Mouse (Mus musculus) gastrocnemius, postnatal 36 days (tissue): ENCODE results near the gene Mob1a. TPM values are rescaled to one million over a fixed set of nuclear protein-coding genes. Genes with fewer than 3 reads are reported as not detected.
"Not testable (repeated sequence)": the region's sequence is repeated elsewhere in the genome, so short reads cannot be mapped to it uniquely, and the experiment has no call there.

Source experiments
- DNase-seq, 2 experiments: peaks; one replicate each; pipeline ENCODE4 v3.0.0; 2022
- intact Hi-C: fragments of 180-260 bp; cut with DNase I; formaldehyde crosslinking; loops from one replicate; pipeline ENCODE4 v1.15.1; 2025
- total RNA-seq, 2 experiments: library from RNA; stranded (reverse); gene quantifications; 2 replicates each; pipeline ENCODE4 v1.2.3; 2021

Mob1a gene
- total RNA-seq, 2 experiments from 2014 or later, result 9.5 to 9.8 TPM

GRCm38 (mm10) chr6:83327591-83328190 is 1.9 kb downstream of the Mob1a start:
- DNase-seq, result no peak
- intact Hi-C loops, result no loop called here

DNA sequence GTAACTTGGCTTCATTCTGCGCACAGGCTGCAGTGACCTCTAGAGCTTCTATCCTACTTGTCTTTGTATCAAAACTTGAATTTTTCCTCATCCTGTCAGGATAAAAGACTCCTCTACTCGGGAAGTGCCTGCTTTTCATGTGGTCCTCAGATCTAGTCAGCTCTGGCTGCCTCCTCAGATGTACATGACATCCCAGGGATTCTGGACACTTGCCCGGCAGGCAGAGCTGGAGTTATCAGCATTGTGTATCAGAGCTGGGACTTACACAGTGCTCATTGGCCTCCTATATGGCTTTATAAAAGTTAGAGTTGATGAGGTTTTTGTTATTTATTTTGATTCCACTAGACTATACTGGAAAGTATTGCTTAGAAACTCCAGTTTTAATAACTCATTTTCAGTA is 15.6 kb downstream of the Mob1a start:
- no peak for DNase-seq
- intact Hi-C loops, result no loop called here

DNA sequence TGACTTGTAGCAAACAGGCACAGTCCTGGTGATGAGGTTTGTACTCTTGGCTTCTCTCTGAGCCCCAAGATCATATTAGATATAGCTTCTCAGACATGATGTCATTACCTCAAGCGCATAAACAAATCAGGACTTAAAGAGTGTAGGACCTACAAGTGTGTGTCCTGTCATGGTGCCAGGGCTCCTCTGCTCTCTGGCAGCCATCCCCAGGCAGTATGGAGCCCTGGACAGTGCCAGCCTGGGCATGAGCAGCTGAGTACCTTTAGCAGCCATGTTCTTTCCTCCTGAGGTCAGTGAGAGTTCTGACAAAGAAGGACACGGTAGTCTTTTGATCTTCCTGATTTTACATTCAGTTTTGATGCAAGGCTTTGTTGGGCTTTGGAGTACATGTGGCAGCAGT is 17.1 kb downstream of the Mob1a start:
- intact Hi-C loops, result no loop called here
- no peak for DNase-seq

DNA sequence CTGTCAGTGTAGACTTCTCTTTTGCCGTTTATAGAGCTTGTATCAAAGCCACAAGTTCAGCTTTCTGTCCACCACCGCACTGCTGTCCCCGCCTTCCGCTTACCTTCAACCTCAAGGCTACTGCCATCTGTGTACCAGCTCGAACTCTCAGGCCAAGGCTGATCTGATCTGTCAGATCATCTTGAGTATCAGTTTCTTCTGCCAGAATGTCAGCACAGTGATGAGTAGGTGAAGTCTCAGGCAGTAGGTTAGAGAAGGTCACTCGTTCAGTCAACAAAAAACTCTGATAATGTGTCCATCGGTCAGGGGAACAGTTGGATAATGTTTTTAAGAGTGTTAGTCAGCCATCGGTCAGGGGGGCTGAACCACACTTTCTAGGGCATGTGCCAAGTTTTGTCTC is 19.5 kb downstream of the Mob1a start:
- DNase-seq, intact Hi-C loops: not testable (repeated sequence)

DNA sequence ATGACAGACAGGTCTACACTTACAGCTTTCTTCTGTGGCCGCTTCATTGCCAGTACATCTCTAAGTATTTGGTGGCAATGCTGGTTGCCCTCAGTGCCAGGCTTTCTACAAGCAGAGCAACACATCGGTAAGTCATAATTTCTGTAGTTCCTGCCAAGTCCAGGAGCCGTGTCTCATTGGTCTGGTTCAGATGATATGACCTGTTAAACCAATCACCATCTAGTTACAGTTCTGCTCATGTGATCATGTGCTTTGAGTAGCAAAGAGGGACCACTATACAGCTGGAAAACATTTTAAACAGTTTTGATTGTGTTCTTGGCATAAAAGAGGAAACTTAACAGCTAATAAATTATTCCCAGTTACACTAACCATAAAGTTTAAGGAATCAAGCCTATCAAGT is 22.1 kb downstream of the Mob1a start:
- no peak for DNase-seq
- intact Hi-C loops, result no loop called here

DNA sequence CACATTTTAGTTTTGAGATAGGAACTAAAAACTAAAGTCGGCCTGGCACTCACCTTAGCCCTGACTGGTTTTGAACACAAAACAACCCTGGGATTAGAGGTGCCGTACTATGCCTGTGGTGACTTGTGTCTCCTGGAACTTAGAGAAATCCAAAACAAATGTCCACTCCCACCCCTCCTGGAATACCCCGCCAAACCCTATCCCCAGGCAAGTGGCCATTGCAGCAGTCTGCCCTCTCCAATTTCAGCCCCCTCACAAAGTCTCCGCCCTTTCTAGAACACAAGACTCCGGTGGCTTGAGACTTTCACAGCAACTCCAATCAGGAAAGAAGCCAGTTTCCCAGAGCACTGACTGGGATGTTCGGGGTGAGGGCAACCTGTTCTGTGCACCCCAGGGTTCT is 23.1 kb downstream of the Mob1a start, which contains the start of gene Bola3:
Gene Bola3 (plus strand): TSS at position 275 of the 400 bp plus-strand sequence.
- intact Hi-C loops, result no loop called here
- DNase-seq, result no peak

DNA sequence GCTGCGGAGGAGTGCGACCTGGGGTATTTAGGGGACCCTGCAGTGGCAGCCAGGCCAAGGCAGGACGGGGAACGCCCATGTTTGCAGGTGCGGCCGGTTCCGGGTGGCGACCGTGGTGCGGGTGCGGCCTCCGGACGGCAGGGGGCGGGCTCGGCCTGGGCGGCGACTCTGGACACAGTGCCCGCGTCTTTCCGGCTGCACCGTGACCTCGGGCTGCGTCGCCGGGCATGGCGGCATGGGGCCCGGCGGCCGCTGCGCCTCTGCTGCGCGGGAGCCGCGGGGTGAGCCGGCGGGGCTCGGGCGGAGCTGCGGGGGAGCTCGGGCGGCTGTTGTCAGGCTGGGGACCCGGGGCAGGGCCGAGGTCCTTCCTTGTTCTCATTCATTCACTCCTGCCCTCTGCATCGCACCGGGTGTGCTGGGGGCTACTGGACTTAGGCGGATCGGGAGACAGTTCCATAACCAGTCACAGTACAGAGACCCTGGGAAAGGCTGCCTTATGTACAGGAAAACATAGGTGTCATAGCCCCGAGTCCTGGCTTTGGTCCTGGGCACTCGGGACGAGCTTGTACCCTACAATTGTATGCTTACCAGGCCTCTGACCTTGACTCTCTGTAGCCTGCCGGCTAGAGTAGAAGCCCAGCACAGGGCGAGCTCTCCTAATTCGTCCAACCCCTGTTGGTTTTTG is 23.6 kb downstream of the Mob1a start:
- intact Hi-C loops, result no loop called here

DNA sequence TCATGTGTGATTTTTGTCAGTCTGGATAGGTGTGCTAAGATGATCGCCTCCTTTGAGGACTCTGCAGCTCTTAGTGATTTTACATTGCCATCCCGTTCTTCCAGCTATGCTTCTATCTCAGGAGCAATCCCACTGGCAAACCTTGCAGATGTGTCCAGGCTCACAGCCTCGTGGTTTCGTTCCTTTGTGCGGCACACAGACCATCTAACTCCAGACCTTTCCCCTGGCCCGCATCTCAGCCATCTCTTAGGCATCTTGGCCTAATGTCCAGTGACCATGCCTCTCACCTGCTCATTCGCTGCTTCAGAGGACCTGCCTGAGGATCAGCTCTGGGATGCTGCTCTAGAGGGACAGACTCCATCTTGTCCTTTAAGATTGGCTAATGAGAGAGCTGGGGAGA is 24.4 kb downstream of the Mob1a start:
- intact Hi-C loops, result loop anchor here (10.0 kb wide), 1 partner anchor 325 kb away; the partner anchor contains the start of gene Cd207
- no peak for DNase-seq

More for the DNA sequence above, 23.6 kb downstream of the Mob1a start:
- peak; percentile 80 to 86 for DNase-seq

GRCm38 (mm10) chr6:83350851-83351405 is 25.1 kb downstream of the Mob1a start:
- no peak for DNase-seq
- intact Hi-C loops, result loop anchor here (10.0 kb wide), 1 partner anchor 324 kb away; the partner anchor contains the start of gene Cd207

GRCm38 (mm10) chr6:83351490-83352160 is 25.8 kb downstream of the Mob1a start:
- intact Hi-C loops, result loop anchor here (10.0 kb wide), 1 partner anchor 323 kb away; the partner anchor contains the start of gene Cd207
- DNase-seq, result no peak

DNA sequence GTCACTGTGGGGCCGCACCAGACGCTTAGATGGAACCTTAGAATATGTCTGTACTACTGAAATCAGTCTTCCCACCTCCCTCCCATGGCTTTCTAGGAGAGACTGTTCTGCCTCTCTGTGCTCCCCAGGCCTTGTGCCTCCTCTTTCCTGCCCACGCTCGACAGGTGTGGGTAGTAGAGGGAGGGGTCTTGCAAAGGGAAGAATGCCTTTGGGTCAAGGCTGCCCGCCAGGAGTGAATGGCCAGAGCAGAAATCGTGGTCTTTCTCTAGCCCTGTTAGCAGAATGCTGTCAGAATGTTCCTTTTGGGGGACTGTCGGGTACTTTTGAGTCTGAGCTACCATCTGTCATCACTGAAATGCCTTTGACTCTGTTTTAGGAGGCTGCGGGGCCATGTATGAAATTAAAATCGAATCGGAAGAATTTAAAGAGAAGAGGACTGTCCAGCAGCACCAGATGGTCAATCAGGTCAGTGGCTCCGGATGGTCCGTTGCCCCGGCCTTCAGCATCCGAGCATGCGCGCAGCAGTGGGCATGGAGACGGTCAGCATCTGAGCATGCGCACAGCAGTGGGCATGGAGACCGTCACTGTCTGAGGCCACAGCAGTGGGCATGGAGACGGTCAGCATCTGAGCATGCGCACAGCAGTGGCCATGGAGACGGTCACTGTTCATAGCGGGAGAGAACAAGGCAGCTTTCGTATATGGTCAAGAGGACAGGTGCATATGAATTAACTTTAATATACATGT is 27.0 kb downstream of the Mob1a start:
- intact Hi-C loops, result loop anchor here (10.0 kb wide), 1 partner anchor 322 kb away; the partner anchor contains the start of gene Cd207
- DNase-seq, result no peak

DNA sequence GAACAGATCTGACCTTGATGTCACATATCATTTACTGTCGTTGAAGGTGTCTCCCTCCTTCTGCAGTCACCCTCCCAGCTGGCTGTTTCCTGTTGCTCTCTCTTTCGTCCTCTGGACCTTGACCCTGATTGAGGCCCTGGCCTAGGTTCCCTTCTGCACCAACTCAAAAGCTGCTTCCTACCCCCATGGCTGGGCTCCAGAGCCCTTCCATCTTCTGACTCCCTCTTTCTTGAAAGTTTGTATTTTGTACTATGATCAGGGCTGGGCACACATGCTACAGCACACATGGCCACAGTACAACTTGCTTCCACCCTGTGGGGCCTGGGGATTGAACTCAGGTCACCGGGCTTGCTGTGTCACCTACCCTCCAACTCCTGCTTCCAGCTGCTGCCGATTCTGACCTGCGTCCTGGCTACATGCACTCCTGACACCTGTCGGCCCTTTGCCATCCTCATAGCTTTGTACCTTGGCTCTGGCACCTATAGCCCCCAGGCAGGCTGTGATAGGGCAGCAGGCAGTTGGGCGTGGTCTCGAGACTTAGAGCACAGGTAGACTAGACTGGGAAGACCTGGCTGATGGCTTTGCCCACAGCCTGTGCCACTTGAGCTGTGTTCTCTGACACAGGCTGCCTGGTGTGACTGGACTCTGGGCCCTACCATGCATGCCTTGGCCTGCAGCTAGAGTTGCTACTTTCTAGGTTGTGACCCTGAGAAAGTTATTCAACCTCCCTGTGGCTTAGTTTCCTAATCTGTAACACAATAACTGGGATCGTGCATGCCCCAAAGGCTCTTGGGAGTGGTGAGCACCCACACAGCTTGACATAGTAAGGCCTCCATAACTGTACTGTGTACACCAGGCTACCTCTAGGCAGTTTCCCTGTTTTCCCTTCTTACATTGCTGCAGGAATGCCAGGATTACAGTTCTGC is 29.3 kb downstream of the Mob1a start:
- DNase-seq, result no peak
- intact Hi-C loops, result loop anchor here (5.0 to 10.0 kb wide), 2 partner anchors 102 to 320 kb away; partner anchors contain the start of genes Cd207 and Tet3

- DNase-seq, result peak; percentile 75 to 77
- intact Hi-C loops, result loop anchor here (2.0 to 10.0 kb wide), 3 partner anchors 101 to 318 kb away; partner anchors contain the start of genes Cd207 and Tet3
These were observed 30.8 kb downstream of the Mob1a start for GRCm38 (mm10) chr6:83356569-83357138.

DNA sequence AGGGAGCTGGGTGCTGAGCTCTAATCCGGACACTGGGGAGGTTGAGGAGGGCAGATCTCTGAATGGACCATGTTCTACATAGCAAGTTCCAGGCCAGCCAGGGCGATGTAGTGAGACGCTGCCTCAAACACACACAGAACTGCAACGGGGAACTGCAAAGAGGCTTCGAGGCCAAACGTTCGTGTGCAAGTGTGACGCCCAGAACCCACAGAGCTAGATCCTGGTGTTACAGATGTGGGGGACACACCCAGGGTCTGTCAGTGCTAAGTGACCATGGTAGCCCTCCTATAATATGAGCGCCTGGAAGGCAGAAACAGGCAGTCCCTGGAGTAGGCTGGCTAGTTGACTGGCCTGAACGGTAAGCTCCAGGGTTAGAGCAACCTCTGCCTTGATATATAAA is 31.6 kb downstream of the Mob1a start:
- intact Hi-C loops, result loop anchor here (2.0 to 10.0 kb wide), 3 partner anchors 100 to 317 kb away; partner anchors contain the start of genes Cd207 and Tet3
- no peak for DNase-seq

DNA sequence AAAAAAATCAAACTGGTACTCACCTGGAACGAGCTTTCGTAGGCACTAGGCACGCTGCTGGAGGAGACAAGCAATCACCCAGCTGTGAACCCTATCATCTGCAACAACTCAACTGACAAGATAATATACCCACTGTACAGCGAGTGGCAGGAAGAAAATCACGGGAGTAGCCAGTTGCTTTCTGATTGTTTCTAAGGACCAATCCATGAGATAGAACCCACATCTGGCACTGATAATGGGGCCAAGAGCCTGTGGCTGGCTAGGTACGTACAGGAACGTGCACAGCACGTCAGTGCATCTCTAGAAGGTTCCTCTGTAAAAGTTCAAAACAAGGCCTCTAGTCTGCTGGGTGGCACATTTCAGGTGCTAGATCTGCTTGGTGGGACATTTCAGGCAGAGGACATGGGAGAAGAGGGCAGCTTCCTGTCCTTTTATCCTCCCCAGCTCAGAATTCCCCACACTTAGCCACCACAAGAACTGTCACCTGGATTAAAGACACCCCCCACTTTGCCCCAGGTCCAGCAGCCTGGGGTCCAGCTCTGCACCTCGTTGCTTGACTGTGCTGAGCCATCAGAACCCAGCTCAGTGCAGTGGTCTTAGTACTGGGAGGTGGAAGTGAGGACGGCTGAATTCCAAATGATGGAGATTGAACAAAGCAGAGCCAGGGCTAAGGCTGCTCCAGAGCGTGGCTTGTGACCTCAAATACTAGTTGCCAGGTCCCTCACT is 35.9 kb downstream of the Mob1a start:
- intact Hi-C loops, result no loop called here
- no peak for DNase-seq

- intact Hi-C loops, result no loop called here
- no peak for DNase-seq
These were observed 37.3 kb downstream of the Mob1a start for GRCm38 (mm10) chr6:83363075-83363474.

GRCm38 (mm10) chr6:83370316-83370965 is 44.6 kb downstream of the Mob1a start:
- DNase-seq, result no peak
- intact Hi-C loops, result loop anchor here (5.0 kb wide), 1 partner anchor 37 kb away; no protein-coding TSS in a partner anchor
